Mouse (Mus musculus): ENCODE measurements around the gene Eif4e3. TPM values are rescaled to one million over a fixed set of nuclear protein-coding genes. Genes with fewer than 3 reads are reported as not detected.

The Eif4e3 gene
- 1 to 10 TPM; 1.8 to 7.2 TPM for polyA plus RNA-seq (2012; fragmentation: generic; extraction: Trizol)

GRCm38 (mm10) chr6:99666318-99667171 is at the start of gene Eif4e3, which contains the start of gene Gm20696:
TSS of gene Eif4e3 (minus strand) at chr6:99666771.
TSS of gene Gm20696 (minus strand) at chr6:99666797.

GRCm38 (mm10) chr6:99692206-99692915 is 25.8 kb upstream of the Eif4e3 start, which contains the start of gene Gpr27:
TSS of gene Gpr27 (plus strand) at chr6:99692679.

Other genes with a start within 250 kb of the Eif4e3 start
- 10 to 100 TPM in 1 of 2 experiments, 1 to 10 TPM in 1; 8.6 to 46.9 TPM for gene Foxp1, start 144.1 kb downstream of the Eif4e3 start, polyA plus RNA-seq (2012; fragmentation: generic; extraction: Trizol)
- under 1 TPM; 0.04 to 0.21 TPM for gene Gm20696, start within 50 bp of the Eif4e3 start, polyA plus RNA-seq (2012; fragmentation: generic; extraction: Trizol)
- gene Gpr27, start 25.9 kb upstream of the Eif4e3 start, polyA plus RNA-seq (2012; fragmentation: generic; extraction: Trizol) = under 1 TPM in 1 of 2 experiments, not detected in 1; 0.02 TPM
- gene Prok2, start 59.6 kb upstream of the Eif4e3 start, polyA plus RNA-seq (2012; fragmentation: generic; extraction: Trizol) = not detected

Data from C3H10T1/2 (cell line).